Mouse (Mus musculus) CH12.LX (cell line): Measurements from ENCODE around the gene Prkg1. TPM values are rescaled to one million over a fixed set of nuclear protein-coding genes. Genes with fewer than 3 reads are reported as not detected.

Experiments used
- DNase-seq: peaks from one replicate; pipeline ENCODE4 v3.0.0-alpha.2; 2013; ENCODE audit errors: extremely low read depth
- H3K27ac ChIP-seq: 2 replicates; pipeline ENCODE4 v1.5.1; 2012; ENCODE audit warnings: low read depth, mild to moderate bottlenecking, control low read depth, moderate library complexity; ENCODE audit not compliant: insufficient read depth
- H3K27me3 ChIP-seq: replicated peaks from 2 replicates; pipeline ENCODE3; 2012; ENCODE audit warnings: inconsistent platforms
- H3K36me3 ChIP-seq, 2 experiments: replicated peaks in 1 of 2; 2 replicates each; pipeline versions ENCODE3 to v1.6.1; 2012; ENCODE audit warnings: inconsistent platforms in 1 of 2, low read length in 1 of 2, mild to moderate bottlenecking in 1 of 2, mixed read lengths in 1 of 2, moderate library complexity in 1 of 2; ENCODE audit not compliant: control insufficient read depth in 1 of 2, insufficient read depth in 1 of 2
- H3K4me1 ChIP-seq, 2 experiments: 2 replicates each; pipeline ENCODE4 v1.6.1; 2012; ENCODE audit warnings: inconsistent platforms in 1 of 2, moderate library complexity in 1 of 2; ENCODE audit not compliant: insufficient read depth in 2 of 2, control insufficient read depth in 1 of 2
- H3K4me2 ChIP-seq: 2 replicates; pipeline ENCODE4 v1.6.1; 2012; ENCODE audit warnings: low read depth, mild to moderate bottlenecking, control low read depth; ENCODE audit not compliant: poor library complexity, insufficient read depth, severe bottlenecking
- H3K4me3 ChIP-seq, 3 experiments: fragments of 150-350 bp in 1 of 3; sonication (generic) in 1 of 3; replicated peaks in 1 of 3; 2 replicates each; pipeline versions ENCODE3 to v1.5.1; 2011 to 2012; ENCODE audit warnings: low read depth in 2 of 3, low read length in 2 of 3, mild to moderate bottlenecking in 2 of 3, moderate library complexity in 2 of 3, control low read depth in 1 of 3, improper control_type of control experiment in 1 of 3, inconsistent platforms in 1 of 3, mixed read lengths in 1 of 3; ENCODE audit not compliant: poor library complexity in 1 of 3
- H3K79me2 ChIP-seq: replicated peaks from 2 replicates; pipeline ENCODE4 v1.6.1; 2012; ENCODE audit warnings: mild to moderate bottlenecking, moderate library complexity; ENCODE audit not compliant: control insufficient read depth, poor library complexity, insufficient read depth, severe bottlenecking; ENCODE audit errors: extremely low read depth
- H3K9ac ChIP-seq: 2 replicates; pipeline ENCODE4 v1.6.1; 2012; ENCODE audit warnings: low read depth, mild to moderate bottlenecking, control low read depth, moderate library complexity; ENCODE audit not compliant: insufficient read depth
- H3K9me3 ChIP-seq: replicated peaks from 2 replicates; pipeline ENCODE3; 2012; ENCODE audit warnings: low read length, inconsistent platforms, mixed read lengths
- ELF1 ChIP-seq: IDR thresholded peaks from 2 replicates; pipeline ENCODE4 v1.6.1; 2014; ENCODE audit warnings: low read depth, mild to moderate bottlenecking, inconsistent platforms, low read length, improper control_type of control experiment
- GABPA ChIP-seq: IDR thresholded peaks from 2 replicates; pipeline ENCODE4 v1.6.1; 2012; ENCODE audit warnings: low read depth, low read length, improper control_type of control experiment, inconsistent platforms; ENCODE audit not compliant: insufficient replicate concordance
- JUND ChIP-seq: conservative IDR thresholded peaks from 2 replicates; pipeline ENCODE4 v1.6.1; 2011; ENCODE audit warnings: low read depth, low read length, improper control_type of control experiment
- KAT2A ChIP-seq: IDR thresholded peaks from 2 replicates; pipeline ENCODE4 v1.6.1; 2012; ENCODE audit warnings: low read length, improper control_type of control experiment, inconsistent platforms; ENCODE audit not compliant: insufficient replicate concordance
- MAZ ChIP-seq: IDR thresholded peaks from 2 replicates; pipeline ENCODE4 v1.6.1; 2012; ENCODE audit warnings: low read depth, mild to moderate bottlenecking, inconsistent platforms, low read length, improper control_type of control experiment, moderate library complexity
- MXI1 ChIP-seq: IDR thresholded peaks from 2 replicates; pipeline ENCODE4 v1.6.1; 2011; ENCODE audit warnings: mild to moderate bottlenecking, low read depth, low read length, improper control_type of control experiment
- RAD21 ChIP-seq: IDR thresholded peaks from 2 replicates; pipeline ENCODE4 v1.6.1; 2011; ENCODE audit warnings: low read depth, mild to moderate bottlenecking, low read length, improper control_type of control experiment, moderate library complexity
- SMC3 ChIP-seq: IDR thresholded peaks from 2 replicates; pipeline ENCODE4 v1.6.1; 2011; ENCODE audit warnings: low read depth, low read length, improper control_type of control experiment
- TBP ChIP-seq: conservative IDR thresholded peaks from 2 replicates; pipeline ENCODE4 v1.6.1; 2011; ENCODE audit warnings: low read depth, low read length, improper control_type of control experiment
- USF1 ChIP-seq: IDR thresholded peaks from 2 replicates; pipeline ENCODE4 v1.6.1; 2014; ENCODE audit warnings: low read depth, mild to moderate bottlenecking, inconsistent platforms, low read length, improper control_type of control experiment
- ZMIZ1 ChIP-seq: IDR thresholded peaks from 2 replicates; pipeline ENCODE4 v1.6.1; 2012; ENCODE audit warnings: low read depth, mild to moderate bottlenecking, inconsistent platforms, low read length, improper control_type of control experiment
- dilution Hi-C: fragments of 300-500 bp; cut with MboI; formaldehyde crosslinking; loops from 2 replicates; pipeline ENCODE4 v1.14.3; 2020; ENCODE audit warnings: low sequenced_read_pairs; ENCODE audit not compliant: extremely low pct_unique_long_range_greater_than_20kb, extremely low pct_ligation_motif_present
- in situ Hi-C: fragments of 300-500 bp; cut with MboI; formaldehyde crosslinking; loops from 3 replicates; pipeline ENCODE4 v1.14.3; 2019; ENCODE audit warnings: low sequenced_read_pairs, low pct_ligation_motif_present, low pct_unique_long_range_greater_than_20kb, mixed read lengths
- polyA plus RNA-seq: library from polyadenylated mRNA; unstranded; fragments of >175 nt; gene quantifications from 2 replicates; pipeline ENCODE4 v1.2.1, GENCODE M21; 2012; ENCODE audit warnings: low read depth; ENCODE audit not compliant: insufficient read length
- total RNA-seq, 2 experiments: library from RNA; depleted of rRNA; stranded (reverse); fragments of 300-350 nt in 1 of 2; fragments of >200 nt in 1 of 2; gene quantifications; 2 replicates each; pipeline ENCODE4 v1.2.3; 2012 to 2014

Gene Prkg1
- total and polyA plus RNA-seq, 3 experiments = not detected

DNA sequence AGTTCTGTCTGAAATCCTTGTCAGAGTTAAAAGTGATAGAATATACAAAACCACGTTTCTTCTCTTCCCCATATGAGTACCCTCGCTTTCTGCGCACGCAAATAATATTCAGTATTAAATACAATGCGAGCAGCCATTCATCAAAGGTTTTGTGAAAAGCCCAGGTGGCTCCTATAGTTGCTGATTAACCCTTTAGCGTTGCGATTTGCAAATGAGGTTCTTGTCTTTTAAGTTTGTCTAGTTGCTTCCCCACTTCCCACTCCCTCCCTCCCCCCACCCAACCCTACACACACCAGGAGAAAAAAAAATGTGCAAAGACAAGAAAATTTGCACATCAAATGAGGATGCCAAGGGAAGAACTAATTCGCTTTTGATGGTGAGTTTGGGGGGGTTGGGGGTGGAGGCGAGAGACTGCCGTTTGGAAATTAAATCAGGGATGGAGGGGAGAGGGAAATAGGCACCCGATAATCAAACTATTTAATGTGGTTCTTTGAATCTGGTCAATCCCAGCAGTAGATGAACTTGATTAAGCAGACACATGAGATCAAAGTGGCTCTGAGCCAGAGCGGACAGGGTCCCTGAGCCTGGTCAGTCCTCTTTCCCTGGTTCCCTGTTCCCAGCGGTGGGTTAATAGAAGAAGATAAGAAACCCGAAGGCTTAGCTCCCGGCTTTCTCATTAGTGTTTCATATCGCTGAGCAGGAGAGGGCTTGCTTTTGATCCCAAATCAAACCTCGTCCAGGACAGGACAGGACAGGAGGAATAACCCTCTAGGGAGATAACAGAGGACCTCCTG, 1214.8 kb downstream of the Prkg1 start:
- dilution Hi-C loops = no loop called here
- H3K27ac ChIP-seq = no peak overlapping the region
- H3K27me3 ChIP-seq = no peaks in the 10 kb centered on the region
- no peak overlapping the region for H3K4me3 ChIP-seq
- H3K36me3 ChIP-seq = no peaks in the 10 kb centered on the region
- no peak for DNase-seq
- in situ Hi-C loops = loop anchor here (10.0 kb wide), 1 partner anchor 315 kb away; the partner anchor contains the start of gene Mbl2
- no peaks in the 10 kb centered on the region for H3K79me2 ChIP-seq
- H3K9ac ChIP-seq = no peak overlapping the region
- TF ChIP-seq SMC3 (no peak), GABPA (no peak), MXI1 (no peak), JUND (no peak), RAD21 (no peak), ELF1 (no peak), MAZ (no peak)
- no peaks in the 10 kb centered on the region for H3K4me1 ChIP-seq
- no peaks in the 10 kb centered on the region for H3K9me3 ChIP-seq
- H3K4me2 ChIP-seq = no peak overlapping the region

GRCm38 (mm10) chr19:30549044-30549853, 1215.6 kb downstream of the Prkg1 start, which contains the start of gene Dkk1:
Dkk1 (minus strand) TSS chr19:30549665.
- no peak within 1 kb of the TSS for H3K27ac ChIP-seq
- H3K79me2 ChIP-seq = no peaks in the 10 kb centered on the region
- no peaks in the 10 kb centered on the region for H3K9me3 ChIP-seq
- no peaks in the 10 kb centered on the region for H3K27me3 ChIP-seq
- in situ Hi-C loops (no loop called here), dilution Hi-C loops (no loop called here)
- H3K9ac ChIP-seq = no peak within 1 kb of the TSS
- H3K36me3 ChIP-seq = no peaks in the 10 kb centered on the region
- no peak for TF ChIP-seq TBP
- no peak for TF ChIP-seq ZMIZ1
- no peak for TF ChIP-seq MXI1
- no peak for TF ChIP-seq USF1
- no peak for TF ChIP-seq KAT2A
- no peak within 1 kb of the TSS for H3K4me3 ChIP-seq
- DNase-seq = no peak
- no peak within 1 kb of the TSS for H3K4me2 ChIP-seq
- H3K4me1 ChIP-seq = no peaks in the 10 kb centered on the region
